Comparison of ENCODE assay signal across 23 mouse cellular contexts in the genomic region with DNA sequence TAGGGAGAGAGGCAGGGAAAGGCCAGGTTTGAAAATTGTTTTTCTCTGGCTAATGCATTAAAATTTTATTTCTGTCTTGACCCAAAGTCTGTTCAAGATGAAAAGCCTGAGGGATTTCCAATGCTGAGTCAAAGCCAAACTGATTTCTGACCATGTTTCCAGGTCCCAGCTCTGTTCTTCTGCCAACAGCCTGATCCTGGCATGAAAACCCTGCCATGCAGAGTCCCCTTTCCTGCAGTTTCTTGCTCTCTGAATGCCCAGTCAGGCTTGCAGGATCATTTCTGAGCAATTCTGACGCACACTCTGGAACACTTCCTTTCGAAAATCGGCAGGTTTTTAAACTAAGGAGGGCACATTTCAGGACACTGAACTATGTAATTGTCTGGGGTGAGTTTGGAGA. TPM values are rescaled to one million over a fixed set of nuclear protein-coding genes. Genes with fewer than 3 reads are reported as not detected.
A peak's percentile ranks its signal among the peaks of the same experiment; 100 is the strongest.
DNase-seq lines count a peak whose midpoint lies in the region; ATAC-seq and TF ChIP-seq lines count a peak whose summit lies in the region.
"Had no signal": no experiment of that assay in that cellular context is flagged by ENCODE, and none has a peak within 500 bp of the region (broad histone marks: within the 10 kb centered on the region; RNA-seq: fewer than 3 reads in every experiment).

No protein-coding gene starts in this region.

- H3K4me3 ChIP-seq in hindbrain, postnatal 0 days (ENCODE audit: low read length), result no peak overlapping the region
- no peak overlapping the region for H3K4me3 ChIP-seq in hindbrain, embryonic 16.5 days (ENCODE audit: low read length)
- H3K4me3 ChIP-seq in midbrain, postnatal 0 days (ENCODE audit: low read depth, low read length), result no peak overlapping the region
- H3K4me3 ChIP-seq in midbrain, embryonic 10.5 days, result no peak overlapping the region
- H3K4me3 ChIP-seq: embryonic facial prominence, embryonic 13.5 days; forebrain, embryonic 13.5 days; hindbrain, embryonic 13.5 days; limb, embryonic 12.5 days; liver, embryonic 13.5 days; midbrain, embryonic 13.5 days had no signal

- TF ChIP-seq CTCF in hindbrain, postnatal 0 days (IDR thresholded peaks at IDR 0.05; ENCODE audit: low read depth), result no peak
- no peak for TF ChIP-seq CTCF in midbrain, postnatal 0 days (IDR thresholded peaks at IDR 0.05)

- DNase-seq in cerebellum, postnatal 25 days, result peak; percentile 30 to 54
- DNase-seq in hindbrain, postnatal 0 days (ENCODE audit: low spot score), result peak; percentile 54
- DNase-seq in midbrain, postnatal 0 days (ENCODE audit: low spot score), result peak; percentile 57
- DNase-seq in midbrain, embryonic 10.5 days (ENCODE audit: low spot score), result no peak
- DNase-seq in c-Kit-positive CD71-positive TER-119-positive erythroid progenitor cells, embryonic 14.5 days (ENCODE audit: low spot score), result no peak
- DNase-seq: cerebellum, adult 8-10 months; gastrocnemius, postnatal 10 days; heart, postnatal 36 days; kidney, adult 8-10 months; kidney, postnatal 14 days; liver, embryonic 13.5 days; lung, adult 2 months; lung, postnatal 14 days; right cerebral cortex, postnatal 4 days; thymus, postnatal 14 days had no signal

- no peak overlapping the region for H3K9ac ChIP-seq in hindbrain, postnatal 0 days (replicated peaks; ENCODE audit: low read length)
- H3K9ac ChIP-seq in hindbrain, embryonic 16.5 days (ENCODE audit: low read depth, low read length), result no peak overlapping the region
- H3K9ac ChIP-seq in midbrain, postnatal 0 days (replicated peaks; ENCODE audit: low read length, poor library complexity, severe bottlenecking), result no peak overlapping the region
- H3K9ac ChIP-seq: embryonic facial prominence, embryonic 13.5 days; forebrain, embryonic 13.5 days; hindbrain, embryonic 13.5 days; limb, embryonic 12.5 days; liver, embryonic 13.5 days; midbrain, embryonic 13.5 days had no signal

- H3K4me1 ChIP-seq in hindbrain, postnatal 0 days (ENCODE audit: insufficient read depth, low read length), result 0 out of 2 replicates have a peak, but pooled peaks cover 3% of the 10 kb centered on the region
- H3K4me1 ChIP-seq in hindbrain, embryonic 16.5 days (ENCODE audit: control insufficient read depth, insufficient read depth, low read depth, low read length), result peaks cover 13% of the 10 kb centered on the region
- H3K4me1 ChIP-seq in midbrain, postnatal 0 days (ENCODE audit: insufficient read depth, low read length), result no peaks in the 10 kb centered on the region
- peaks cover 14% of the 10 kb centered on the region for H3K4me1 ChIP-seq in midbrain, embryonic 10.5 days
- H3K4me1 ChIP-seq: liver, embryonic 13.5 days had no signal

- no peaks in the 10 kb centered on the region for H3K36me3 ChIP-seq in hindbrain, postnatal 0 days (ENCODE audit: insufficient read depth, low read length)
- H3K36me3 ChIP-seq in hindbrain, embryonic 16.5 days (ENCODE audit: control insufficient read depth, insufficient read depth, low read length), result no peaks in the 10 kb centered on the region
- H3K36me3 ChIP-seq in midbrain, postnatal 0 days (ENCODE audit: insufficient read depth, low read length), result no peaks in the 10 kb centered on the region
- no peaks in the 10 kb centered on the region for H3K36me3 ChIP-seq in midbrain, embryonic 10.5 days
- H3K36me3 ChIP-seq: embryonic facial prominence, embryonic 13.5 days; hindbrain, embryonic 13.5 days; limb, embryonic 12.5 days; liver, embryonic 13.5 days; midbrain, embryonic 13.5 days had no signal

- H3K27ac ChIP-seq in hindbrain, postnatal 0 days, result no peak overlapping the region
- no peak overlapping the region for H3K27ac ChIP-seq in hindbrain, embryonic 16.5 days (ENCODE audit: low read depth, low read length)
- H3K27ac ChIP-seq in midbrain, postnatal 0 days (ENCODE audit: low read depth, low read length), result no peak overlapping the region
- H3K27ac ChIP-seq in midbrain, embryonic 10.5 days (replicated peaks), result no peak overlapping the region
- H3K27ac ChIP-seq: embryonic facial prominence, embryonic 13.5 days; forebrain, embryonic 13.5 days; hindbrain, embryonic 13.5 days; limb, embryonic 12.5 days; liver, embryonic 13.5 days; midbrain, embryonic 13.5 days had no signal

- H3K9me3 ChIP-seq in hindbrain, postnatal 0 days (ENCODE audit: low read length), result no peaks in the 10 kb centered on the region
- no peaks in the 10 kb centered on the region for H3K9me3 ChIP-seq in hindbrain, embryonic 16.5 days (ENCODE audit: control insufficient read depth, low read length)
- H3K9me3 ChIP-seq in midbrain, postnatal 0 days (ENCODE audit: low read length), result no peaks in the 10 kb centered on the region
- H3K9me3 ChIP-seq in midbrain, embryonic 10.5 days (replicated peaks), result no peaks in the 10 kb centered on the region
- H3K9me3 ChIP-seq: embryonic facial prominence, embryonic 13.5 days; forebrain, embryonic 13.5 days; hindbrain, embryonic 13.5 days; limb, embryonic 12.5 days; liver, embryonic 13.5 days; midbrain, embryonic 13.5 days had no signal

- WGBS in hindbrain, postnatal 0 days, result 47% methylated on average over 3 of the region's 3 CpGs
- 80% methylated on average over 3 of the region's 3 CpGs for WGBS in hindbrain, embryonic 16.5 days
- WGBS in midbrain, postnatal 0 days, result 81% methylated on average over 3 of the region's 3 CpGs
- 92% methylated on average over 3 of the region's 3 CpGs for WGBS in midbrain, embryonic 10.5 days

- H3K27me3 ChIP-seq in hindbrain, postnatal 0 days (ENCODE audit: insufficient read depth, low read length), result no peaks in the 10 kb centered on the region
- no peaks in the 10 kb centered on the region for H3K27me3 ChIP-seq in hindbrain, embryonic 16.5 days (replicated peaks; ENCODE audit: control insufficient read depth, insufficient read depth, low read length)
- H3K27me3 ChIP-seq in midbrain, postnatal 0 days (ENCODE audit: insufficient read depth, low read length), result no peaks in the 10 kb centered on the region
- no peaks in the 10 kb centered on the region for H3K27me3 ChIP-seq in midbrain, embryonic 10.5 days (ENCODE audit: low read depth, poor library complexity, severe bottlenecking)
- H3K27me3 ChIP-seq: embryonic facial prominence, embryonic 13.5 days; forebrain, embryonic 13.5 days; hindbrain, embryonic 13.5 days; limb, embryonic 12.5 days; liver, embryonic 13.5 days; midbrain, embryonic 13.5 days had no signal

- ATAC-seq in cerebellum, adult (ENCODE audit: insufficient number of reproducible peaks, low FRiP score, low TSS enrichment), result no peak
- ATAC-seq in hindbrain, postnatal 0 days, result no peak
- ATAC-seq in hindbrain, embryonic 16.5 days, result no peak
- no peak for ATAC-seq in midbrain, postnatal 0 days (ENCODE audit: low FRiP score)
- ATAC-seq: forebrain, embryonic 13.5 days; midbrain, embryonic 13.5 days had no signal

- H3K4me2 ChIP-seq in hindbrain, postnatal 0 days (ENCODE audit: low read depth, low read length), result no peak overlapping the region
- no peak overlapping the region for H3K4me2 ChIP-seq in hindbrain, embryonic 16.5 days (ENCODE audit: low read length)
- no peak overlapping the region for H3K4me2 ChIP-seq in midbrain, postnatal 0 days (ENCODE audit: low read depth, low read length, poor library complexity, severe bottlenecking)
- H3K4me2 ChIP-seq: embryonic facial prominence, embryonic 13.5 days; forebrain, embryonic 13.5 days; hindbrain, embryonic 13.5 days; limb, embryonic 12.5 days; liver, embryonic 13.5 days; midbrain, embryonic 13.5 days had no signal

RNA-seq across cellular contexts. Expression of gene Tmem17, which starts 52.8 kb away (rescaled TPM):
- 20.5 and 23.7 TPM in 2 replicates for total RNA-seq in hindbrain, postnatal 0 days (2014; rRNA removed)
- 23.5 and 23.7 TPM in 2 replicates for polyA plus RNA-seq in hindbrain, postnatal 0 days (2015; fragmentation: Nextera tagmentation; extraction: Ambion mirVana)
- 22.7 and 26.0 TPM in 2 replicates for polyA plus RNA-seq in hindbrain, embryonic 16.5 days (2015; fragmentation: Nextera tagmentation; extraction: Ambion mirVana)
- total RNA-seq in midbrain, postnatal 0 days (2014; rRNA removed), result 18.0 and 28.0 TPM in 2 replicates
- polyA plus RNA-seq in midbrain, postnatal 0 days (2015; fragmentation: Nextera tagmentation; extraction: Ambion mirVana), result 24.7 and 26.0 TPM in 2 replicates
- 15.1 and 17.1 TPM in 2 replicates for polyA plus RNA-seq in midbrain, embryonic 10.5 days (2016; fragmentation: Nextera tagmentation; extraction: Ambion mirVana)
- total RNA-seq: MEL had no signal

Comparison
In these comparisons a context has a peak if more than half of its experiments do, and no peak if none do; other contexts are left out.
1. DNase-seq: peak in cerebellum, postnatal 25 days (2 of 2), hindbrain, postnatal 0 days (single experiment) and midbrain, postnatal 0 days (single experiment); none in midbrain, embryonic 10.5 days (single experiment) and c-Kit-positive CD71-positive TER-119-positive erythroid progenitor cells, embryonic 14.5 days (single experiment).